11 mouse cellular contexts compared by ENCODE assay signal in the genomic region with DNA sequence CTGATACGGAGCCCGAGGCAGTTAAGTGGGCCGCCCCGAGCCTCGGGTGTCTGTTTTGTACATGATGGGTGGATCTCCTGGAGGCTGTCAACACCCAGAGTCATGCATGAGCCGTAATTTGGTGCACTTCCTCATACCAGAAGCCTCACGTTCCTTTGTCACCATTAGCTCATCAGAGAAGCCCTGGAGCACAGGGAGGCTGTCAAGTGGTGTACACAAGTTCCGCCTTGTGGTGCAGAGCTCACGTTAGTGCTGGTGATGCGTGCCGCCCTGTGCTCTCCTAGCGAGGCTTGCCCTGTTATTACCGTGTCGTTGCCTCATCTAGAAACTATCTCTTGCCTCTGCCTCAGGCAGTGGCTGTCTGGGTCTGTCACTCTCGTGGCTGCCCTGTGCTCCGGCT. TPM values are rescaled to one million over a fixed set of nuclear protein-coding genes. Genes with fewer than 3 reads are reported as not detected.
DNase-seq lines count a peak whose midpoint lies in the region; ATAC-seq lines count a peak whose summit lies in the region.
"Had no signal": no experiment of that assay in that cellular context is flagged by ENCODE, and none has a peak within 500 bp of the region (broad histone marks: within the 10 kb centered on the region; RNA-seq: fewer than 3 reads in every experiment).

No protein-coding gene starts in this region.

- ATAC-seq in forebrain, embryonic 11.5 days (replicated peaks; ENCODE audit: low FRiP score): no peak
- no peak for ATAC-seq in forebrain, embryonic 14.5 days
- ATAC-seq in midbrain, embryonic 11.5 days (ENCODE audit: low FRiP score): no peak
- ATAC-seq in midbrain, embryonic 16.5 days: no peak; the same call in 1 of the 2 replicates
- peak; percentile 42 for ATAC-seq in intestine, embryonic 14.5 days (replicated peaks; ENCODE audit: low FRiP score, low TSS enrichment, low read depth)
- peak; percentile 36; the same call in 1 of the 2 replicates for ATAC-seq in stomach, embryonic 16.5 days (ENCODE audit: insufficient read depth, low FRiP score)

- no peaks in the 10 kb centered on the region for H3K4me1 ChIP-seq in forebrain, embryonic 11.5 days (replicated peaks; ENCODE audit: control insufficient read depth, insufficient read depth, low read length)
- no peaks in the 10 kb centered on the region for H3K4me1 ChIP-seq in forebrain, embryonic 14.5 days (ENCODE audit: control insufficient read depth, insufficient read depth, low read length)
- no peaks in the 10 kb centered on the region for H3K4me1 ChIP-seq in midbrain, embryonic 11.5 days (ENCODE audit: control insufficient read depth, insufficient read depth, low read length)
- H3K4me1 ChIP-seq in midbrain, embryonic 16.5 days (ENCODE audit: control insufficient read depth, insufficient read depth, low read length): peaks cover 2% of the 10 kb centered on the region; the same call in 1 of the 2 replicates
- no peaks in the 10 kb centered on the region for H3K4me1 ChIP-seq in intestine, embryonic 14.5 days (replicated peaks; ENCODE audit: control insufficient read depth, insufficient read depth, low read length)
- no peaks in the 10 kb centered on the region for H3K4me1 ChIP-seq in stomach, embryonic 16.5 days (ENCODE audit: control insufficient read depth, insufficient read depth, low read length)
- H3K4me1 ChIP-seq: hindbrain, embryonic 15.5 days; lung, embryonic 15.5 days had no signal

- H3K4me2 ChIP-seq in forebrain, embryonic 11.5 days (ENCODE audit: low read depth, low read length, severe bottlenecking): no peak overlapping the region
- H3K4me2 ChIP-seq in forebrain, embryonic 14.5 days (ENCODE audit: low read length): no peak overlapping the region
- H3K4me2 ChIP-seq in midbrain, embryonic 11.5 days: no peak overlapping the region
- no peak overlapping the region for H3K4me2 ChIP-seq in midbrain, embryonic 16.5 days (ENCODE audit: low read length)
- no peak overlapping the region for H3K4me2 ChIP-seq in intestine, embryonic 14.5 days (ENCODE audit: low read length)
- no peak overlapping the region for H3K4me2 ChIP-seq in stomach, embryonic 16.5 days (ENCODE audit: low read depth, low read length)
- H3K4me2 ChIP-seq: hindbrain, embryonic 15.5 days; lung, embryonic 15.5 days had no signal

- 76% methylated on average over 16 of the region's 16 CpGs for WGBS in forebrain, embryonic 11.5 days
- 84% methylated on average over 16 of the region's 16 CpGs for WGBS in forebrain, embryonic 14.5 days
- WGBS in midbrain, embryonic 11.5 days: 87% methylated on average over 16 of the region's 16 CpGs
- 77% methylated on average over 16 of the region's 16 CpGs for WGBS in midbrain, embryonic 16.5 days
- WGBS in intestine, embryonic 14.5 days: 71% methylated on average over 16 of the region's 16 CpGs
- WGBS in stomach, embryonic 16.5 days: 69% methylated on average over 16 of the region's 16 CpGs

- H3K27ac ChIP-seq in forebrain, embryonic 11.5 days (ENCODE audit: low read depth, low read length): no peak overlapping the region
- no peak overlapping the region for H3K27ac ChIP-seq in forebrain, embryonic 14.5 days (ENCODE audit: low read depth, low read length)
- no peak overlapping the region for H3K27ac ChIP-seq in midbrain, embryonic 11.5 days (ENCODE audit: low read depth, low read length)
- H3K27ac ChIP-seq in midbrain, embryonic 16.5 days (ENCODE audit: low read length): no peak overlapping the region
- no peak overlapping the region for H3K27ac ChIP-seq in intestine, embryonic 14.5 days (ENCODE audit: low read depth)
- H3K27ac ChIP-seq in stomach, embryonic 16.5 days (ENCODE audit: low read length): no peak overlapping the region
- H3K27ac ChIP-seq: hindbrain, embryonic 15.5 days; left cerebral cortex, adult 2 months; lung, embryonic 15.5 days had no signal

- H3K4me3 ChIP-seq in forebrain, embryonic 11.5 days (ENCODE audit: low read depth, low read length): no peak overlapping the region
- no peak overlapping the region for H3K4me3 ChIP-seq in forebrain, embryonic 14.5 days (ENCODE audit: low read depth, low read length)
- H3K4me3 ChIP-seq in midbrain, embryonic 11.5 days (ENCODE audit: low read depth, low read length): no peak overlapping the region
- no peak overlapping the region for H3K4me3 ChIP-seq in midbrain, embryonic 16.5 days (ENCODE audit: low read depth, low read length)
- H3K4me3 ChIP-seq in intestine, embryonic 14.5 days (ENCODE audit: low read depth, low read length): no peak overlapping the region
- no peak overlapping the region for H3K4me3 ChIP-seq in stomach, embryonic 16.5 days (replicated peaks; ENCODE audit: low read length)
- H3K4me3 ChIP-seq: hindbrain, embryonic 15.5 days; left cerebral cortex, adult 2 months; lung, embryonic 15.5 days had no signal

- no peaks in the 10 kb centered on the region for H3K9me3 ChIP-seq in forebrain, embryonic 11.5 days (ENCODE audit: control insufficient read depth, low read length)
- no peaks in the 10 kb centered on the region for H3K9me3 ChIP-seq in forebrain, embryonic 14.5 days (replicated peaks; ENCODE audit: control insufficient read depth, low read length)
- H3K9me3 ChIP-seq in midbrain, embryonic 11.5 days (ENCODE audit: control insufficient read depth, low read length): no peaks in the 10 kb centered on the region
- H3K9me3 ChIP-seq in midbrain, embryonic 16.5 days (replicated peaks; ENCODE audit: control insufficient read depth, low read length, poor library complexity, severe bottlenecking): no peaks in the 10 kb centered on the region
- no peaks in the 10 kb centered on the region for H3K9me3 ChIP-seq in intestine, embryonic 14.5 days (ENCODE audit: control insufficient read depth, low read length)
- no peaks in the 10 kb centered on the region for H3K9me3 ChIP-seq in stomach, embryonic 16.5 days (replicated peaks; ENCODE audit: control insufficient read depth, low read length)
- H3K9me3 ChIP-seq: hindbrain, embryonic 15.5 days; lung, embryonic 15.5 days had no signal

- H3K36me3 ChIP-seq in forebrain, embryonic 11.5 days (ENCODE audit: control insufficient read depth, insufficient read depth, low read length): no peaks in the 10 kb centered on the region
- peaks cover 38% of the 10 kb centered on the region for H3K36me3 ChIP-seq in forebrain, embryonic 14.5 days (ENCODE audit: control insufficient read depth, insufficient read depth, low read length)
- peaks cover 5% of the 10 kb centered on the region for H3K36me3 ChIP-seq in midbrain, embryonic 11.5 days (ENCODE audit: control insufficient read depth, insufficient read depth, low read length)
- H3K36me3 ChIP-seq in midbrain, embryonic 16.5 days (ENCODE audit: control insufficient read depth, insufficient read depth, low read length): peaks cover 5% of the 10 kb centered on the region; the same call in 1 of the 2 replicates
- peaks cover 50% of the 10 kb centered on the region for H3K36me3 ChIP-seq in intestine, embryonic 14.5 days (ENCODE audit: control insufficient read depth, insufficient read depth, low read length)
- H3K36me3 ChIP-seq in stomach, embryonic 16.5 days (ENCODE audit: control insufficient read depth, insufficient read depth, low read length): peaks cover 18% of the 10 kb centered on the region; the same call in 1 of the 2 replicates
- H3K36me3 ChIP-seq: hindbrain, embryonic 15.5 days had no signal

- no peaks in the 10 kb centered on the region for H3K27me3 ChIP-seq in forebrain, embryonic 11.5 days (ENCODE audit: control insufficient read depth, insufficient read depth, low read length)
- H3K27me3 ChIP-seq in forebrain, embryonic 14.5 days (replicated peaks; ENCODE audit: control insufficient read depth, insufficient read depth, low read length): no peaks in the 10 kb centered on the region
- H3K27me3 ChIP-seq in midbrain, embryonic 11.5 days (ENCODE audit: control insufficient read depth, insufficient read depth, low read length): no peaks in the 10 kb centered on the region
- no peaks in the 10 kb centered on the region for H3K27me3 ChIP-seq in midbrain, embryonic 16.5 days (ENCODE audit: control insufficient read depth, insufficient read depth, low read depth, low read length)
- no peaks in the 10 kb centered on the region for H3K27me3 ChIP-seq in intestine, embryonic 14.5 days (replicated peaks; ENCODE audit: control insufficient read depth, insufficient read depth, low read length)
- no peaks in the 10 kb centered on the region for H3K27me3 ChIP-seq in stomach, embryonic 16.5 days (ENCODE audit: control insufficient read depth, insufficient read depth, low read length)
- H3K27me3 ChIP-seq: hindbrain, embryonic 15.5 days; lung, embryonic 15.5 days had no signal

- H3K9ac ChIP-seq in forebrain, embryonic 11.5 days (ENCODE audit: low read length): no peak overlapping the region
- no peak overlapping the region; the same call in 1 of the 2 replicates for H3K9ac ChIP-seq in forebrain, embryonic 14.5 days (ENCODE audit: low read length)
- no peak overlapping the region for H3K9ac ChIP-seq in midbrain, embryonic 11.5 days (ENCODE audit: low read length)
- H3K9ac ChIP-seq in midbrain, embryonic 16.5 days (ENCODE audit: low read depth, low read length): no peak overlapping the region
- no peak overlapping the region for H3K9ac ChIP-seq in intestine, embryonic 14.5 days (ENCODE audit: low read length)
- H3K9ac ChIP-seq in stomach, embryonic 16.5 days (ENCODE audit: low read length): no peak overlapping the region
- H3K9ac ChIP-seq: hindbrain, embryonic 15.5 days; lung, embryonic 15.5 days had no signal

- DNase-seq in forebrain, embryonic 11.5 days (ENCODE audit: low spot score): peak; percentile 40
- no peak for DNase-seq in forebrain, embryonic 14.5 days (ENCODE audit: low spot score)
- DNase-seq in midbrain, embryonic 11.5 days (ENCODE audit: low spot score, missing footprints): peak; percentile 60
- DNase-seq in intestine, embryonic 14.5 days (ENCODE audit: low spot score): no peak
- DNase-seq in right cerebral cortex, adult 2 months (ENCODE audit: low spot score in 2 of 2): no peak
- DNase-seq in layer of hippocampus, adult 9-10 months (ENCODE audit: low spot score): no peak

RNA-seq across cellular contexts. Expression of a gene that starts 6.8 kb away (rescaled TPM):
- polyA plus RNA-seq in forebrain, embryonic 11.5 days (2014; fragmentation: Nextera tagmentation; extraction: Ambion mirVana): 31.2 and 31.5 TPM in 2 replicates
- polyA plus RNA-seq in forebrain, embryonic 14.5 days (2014; fragmentation: Nextera tagmentation; extraction: Ambion mirVana): 20.3 and 20.6 TPM in 2 replicates
- 30.5 and 34.0 TPM in 2 replicates for polyA plus RNA-seq in midbrain, embryonic 11.5 days (2014; fragmentation: Nextera tagmentation; extraction: Ambion mirVana)
- 13.8 TPM in 2 replicates for polyA plus RNA-seq in midbrain, embryonic 16.5 days (2015; fragmentation: Nextera tagmentation; extraction: Ambion mirVana)
- polyA plus RNA-seq in intestine, embryonic 14.5 days (2014; fragmentation: Nextera tagmentation; extraction: Ambion mirVana): 55.6 and 59.9 TPM in 2 replicates
- 46.9 and 55.1 TPM in 2 replicates for polyA plus RNA-seq in stomach, embryonic 16.5 days (2015; fragmentation: Nextera tagmentation; extraction: Ambion mirVana)

RNA-seq across cellular contexts. Expression of a gene that starts 40.8 kb away (rescaled TPM):
- 9.4 and 10.7 TPM in 2 replicates for polyA plus RNA-seq in forebrain, embryonic 11.5 days (2014; fragmentation: Nextera tagmentation; extraction: Ambion mirVana)
- 9.1 and 9.2 TPM in 2 replicates for polyA plus RNA-seq in forebrain, embryonic 14.5 days (2014; fragmentation: Nextera tagmentation; extraction: Ambion mirVana)
- polyA plus RNA-seq in midbrain, embryonic 11.5 days (2014; fragmentation: Nextera tagmentation; extraction: Ambion mirVana): 8.1 and 9.3 TPM in 2 replicates
- polyA plus RNA-seq in midbrain, embryonic 16.5 days (2015; fragmentation: Nextera tagmentation; extraction: Ambion mirVana): 17.1 and 17.2 TPM in 2 replicates
- polyA plus RNA-seq in intestine, embryonic 14.5 days (2014; fragmentation: Nextera tagmentation; extraction: Ambion mirVana): 9.2 and 10.0 TPM in 2 replicates
- polyA plus RNA-seq in stomach, embryonic 16.5 days (2015; fragmentation: Nextera tagmentation; extraction: Ambion mirVana): 12.8 and 14.8 TPM in 2 replicates

Comparison
In these comparisons a context has a peak if more than half of its experiments do, and no peak if none do; other contexts are left out.
1. DNase-seq: peak in forebrain, embryonic 11.5 days (single experiment) and midbrain, embryonic 11.5 days (single experiment); none in forebrain, embryonic 14.5 days (single experiment), intestine, embryonic 14.5 days (single experiment), right cerebral cortex, adult 2 months (0 of 2) and layer of hippocampus, adult 9-10 months (single experiment).
2. ATAC-seq: peak in intestine, embryonic 14.5 days (single experiment) and stomach, embryonic 16.5 days (single experiment); none in forebrain, embryonic 11.5 days (single experiment), forebrain, embryonic 14.5 days (single experiment), midbrain, embryonic 11.5 days (single experiment) and midbrain, embryonic 16.5 days (single experiment).